Mouse (Mus musculus): ENCODE measurements around the gene Pip4k2a. TPM values are rescaled to one million over a fixed set of nuclear protein-coding genes. Genes with fewer than 3 reads are reported as not detected.
"Not testable (repeated sequence)": the region's sequence is repeated elsewhere in the genome, so short reads cannot be mapped to it uniquely, and the experiment has no call there.

The Pip4k2a gene
- total and polyA plus RNA-seq, 3 experiments, result 4.3 to 7.6 (median 6.5) TPM

GRCm38 (mm10) chr2:19016348-19016747 is 18.4 kb upstream of the Pip4k2a start:
- no peak for DNase-seq
- Histone ChIP-seq H3K9ac (ENCODE audit: low read depth, low read length) (no peak overlapping the region), H3K4me3 (no peak overlapping the region), H3K79me2 (replicated peaks; ENCODE audit: control insufficient read depth, insufficient read depth, low read length) (no peaks in the 10 kb centered on the region), H3K27ac (no peak overlapping the region), H3K27me3 (ENCODE audit: control insufficient read depth, insufficient read depth, low read length) (no peaks in the 10 kb centered on the region), H3K36me3 (ENCODE audit: control insufficient read depth, insufficient read depth, low read length) (no peaks in the 10 kb centered on the region), H3K4me1 (ENCODE audit: control insufficient read depth, insufficient read depth, low read length) (no peaks in the 10 kb centered on the region; the same call in 1 of the 2 replicates)
- no peak for TF ChIP-seq POLR2A (IDR thresholded peaks at IDR 0.05; ENCODE audit: insufficient read depth, low read depth, low read length)
- 91% methylated on average over 5 of the region's 5 CpGs for WGBS
- intact Hi-C loops (cut with DNase I), result no loop called here

DNA sequence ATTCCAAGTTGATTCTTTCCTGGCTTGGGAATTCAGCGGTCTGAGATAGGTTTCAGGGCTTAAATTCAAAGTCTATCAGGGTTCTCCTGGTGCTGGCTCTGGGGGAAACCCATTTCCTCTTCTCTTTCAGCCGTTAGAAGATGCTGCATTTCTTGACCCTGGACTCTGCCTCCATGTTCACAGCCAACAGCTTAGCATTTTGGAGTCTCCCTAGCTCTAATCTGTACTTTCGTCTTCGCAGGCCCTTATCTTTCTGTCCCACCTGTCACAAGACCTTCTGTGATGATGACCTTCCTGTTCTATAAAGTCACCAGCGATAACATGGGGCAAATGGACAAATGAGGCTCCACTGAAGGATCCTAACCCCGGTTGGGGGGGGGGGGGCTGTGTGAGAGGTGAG is 13.5 kb upstream of the Pip4k2a start:
- Histone ChIP-seq H3K36me3 (ENCODE audit: control insufficient read depth, insufficient read depth, low read length) (no peaks in the 10 kb centered on the region), H3K27ac (no peak overlapping the region), H3K9ac (ENCODE audit: low read depth, low read length) (no peak overlapping the region), H3K27me3 (ENCODE audit: control insufficient read depth, insufficient read depth, low read length) (no peaks in the 10 kb centered on the region), H3K79me2 (replicated peaks; ENCODE audit: control insufficient read depth, insufficient read depth, low read length) (no peaks in the 10 kb centered on the region), H3K4me1 (ENCODE audit: control insufficient read depth, insufficient read depth, low read length) (no peaks in the 10 kb centered on the region; the same call in 1 of the 2 replicates), H3K4me3 (no peak overlapping the region)
- intact Hi-C loops (cut with DNase I), result no loop called here
- TF ChIP-seq POLR2A (IDR thresholded peaks at IDR 0.05; ENCODE audit: insufficient read depth, low read depth, low read length) (no peak), CTCF (IDR thresholded peaks at IDR 0.05) (no peak), EP300 (IDR thresholded peaks at IDR 0.05; ENCODE audit: insufficient read depth, low read depth, low read length) (no peak)
- 51% methylated on average over 6 of the region's 6 CpGs for WGBS
- no peak for DNase-seq

DNA sequence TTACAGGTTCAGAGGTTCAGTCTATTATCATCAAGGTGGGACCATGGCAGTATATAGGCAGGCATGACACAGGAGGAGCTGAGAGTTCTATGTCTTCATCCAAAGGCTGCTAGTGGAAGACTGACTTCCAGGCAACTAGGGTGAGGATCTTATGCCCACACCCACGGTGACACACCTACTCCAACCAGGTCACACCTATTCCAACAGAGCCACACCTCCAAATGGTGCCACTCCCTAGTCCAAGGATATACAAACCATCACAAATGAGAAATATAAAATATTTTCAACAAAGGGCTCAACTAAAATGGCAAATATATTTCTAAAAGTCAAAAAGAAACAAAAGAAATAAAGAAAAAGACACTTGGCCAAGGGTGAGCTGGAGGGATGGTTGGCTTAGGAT is 12.6 kb upstream of the Pip4k2a start:
- H3K27me3 ChIP-seq (ENCODE audit: control insufficient read depth, insufficient read depth, low read length); H3K36me3 ChIP-seq (ENCODE audit: control insufficient read depth, insufficient read depth, low read length); DNase-seq; H3K4me3 ChIP-seq; H3K79me2 ChIP-seq (replicated peaks; ENCODE audit: control insufficient read depth, insufficient read depth, low read length); H3K4me1 ChIP-seq (ENCODE audit: control insufficient read depth, insufficient read depth, low read length); H3K27ac ChIP-seq; H3K9ac ChIP-seq (ENCODE audit: low read depth, low read length); intact Hi-C loops (cut with DNase I): not testable (repeated sequence)
- WGBS, result 63% methylated on average over 1 of the region's 1 CpGs

GRCm38 (mm10) chr2:19007580-19007979 is 9.7 kb upstream of the Pip4k2a start:
- intact Hi-C loops (cut with DNase I), result no loop called here
- Histone ChIP-seq H3K79me2 (replicated peaks; ENCODE audit: control insufficient read depth, insufficient read depth, low read length) (no peaks in the 10 kb centered on the region), H3K4me3 (no peak overlapping the region), H3K9ac (ENCODE audit: low read depth, low read length) (no peak overlapping the region), H3K27ac (no peak overlapping the region), H3K27me3 (ENCODE audit: control insufficient read depth, insufficient read depth, low read length) (no peaks in the 10 kb centered on the region), H3K4me1 (ENCODE audit: control insufficient read depth, insufficient read depth, low read length) (no peaks in the 10 kb centered on the region), H3K36me3 (ENCODE audit: control insufficient read depth, insufficient read depth, low read length) (no peaks in the 10 kb centered on the region)
- no peak for DNase-seq
- TF ChIP-seq CTCF (IDR thresholded peaks at IDR 0.05) (no peak), POLR2A (IDR thresholded peaks at IDR 0.05; ENCODE audit: insufficient read depth, low read depth, low read length) (no peak), EP300 (IDR thresholded peaks at IDR 0.05; ENCODE audit: insufficient read depth, low read depth, low read length) (no peak)
- 80% methylated on average over 4 of the region's 4 CpGs for WGBS

GRCm38 (mm10) chr2:19006124-19006523 is 8.2 kb upstream of the Pip4k2a start:
- Histone ChIP-seq H3K79me2 (replicated peaks; ENCODE audit: control insufficient read depth, insufficient read depth, low read length) (no peaks in the 10 kb centered on the region), H3K27ac (no peak overlapping the region), H3K4me1 (ENCODE audit: control insufficient read depth, insufficient read depth, low read length) (no peaks in the 10 kb centered on the region), H3K4me3 (no peak overlapping the region), H3K36me3 (ENCODE audit: control insufficient read depth, insufficient read depth, low read length) (no peaks in the 10 kb centered on the region), H3K27me3 (ENCODE audit: control insufficient read depth, insufficient read depth, low read length) (no peaks in the 10 kb centered on the region), H3K9ac (ENCODE audit: low read depth, low read length) (no peak overlapping the region)
- intact Hi-C loops (cut with DNase I), result no loop called here
- WGBS, result 90% methylated on average over 7 of the region's 7 CpGs
- TF ChIP-seq EP300 (IDR thresholded peaks at IDR 0.05; ENCODE audit: insufficient read depth, low read depth, low read length) (no peak), CTCF (IDR thresholded peaks at IDR 0.05) (no peak), POLR2A (IDR thresholded peaks at IDR 0.05; ENCODE audit: insufficient read depth, low read depth, low read length) (no peak)
- DNase-seq, result no peak

DNA sequence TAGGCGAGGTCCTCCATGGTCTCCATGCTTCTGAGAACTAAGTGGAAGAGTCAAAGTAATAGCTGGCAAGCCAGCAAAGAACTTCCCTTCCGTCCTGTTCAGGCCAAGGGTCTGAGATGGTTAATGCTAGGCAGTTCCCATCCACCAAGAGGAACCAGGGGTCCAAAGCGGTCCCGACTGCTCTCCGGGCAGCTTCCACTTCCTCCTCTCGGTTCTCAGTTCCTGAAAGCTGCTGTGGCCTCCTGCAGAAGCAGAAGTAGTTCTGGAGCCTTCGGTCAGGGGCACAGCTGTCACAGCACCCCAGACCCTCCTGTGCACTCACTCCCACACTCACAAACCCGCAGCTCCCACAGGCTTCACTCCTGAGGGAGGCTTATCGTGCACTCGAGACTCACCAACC is 6.9 kb upstream of the Pip4k2a start:
- H3K4me1 ChIP-seq (ENCODE audit: control insufficient read depth, insufficient read depth, low read length), result no peaks in the 10 kb centered on the region
- no peaks in the 10 kb centered on the region for H3K27me3 ChIP-seq (ENCODE audit: control insufficient read depth, insufficient read depth, low read length)
- H3K27ac ChIP-seq, result no peak overlapping the region
- H3K4me3 ChIP-seq, result no peak overlapping the region
- H3K36me3 ChIP-seq (ENCODE audit: control insufficient read depth, insufficient read depth, low read length), result no peaks in the 10 kb centered on the region
- DNase-seq, result peak in 1 of 2 experiments; percentile 70
- intact Hi-C loops (cut with DNase I), result no loop called here
- H3K79me2 ChIP-seq (replicated peaks; ENCODE audit: control insufficient read depth, insufficient read depth, low read length), result no peaks in the 10 kb centered on the region
- WGBS, result 56% methylated on average over 10 of the region's 10 CpGs
- TF ChIP-seq EP300 (IDR thresholded peaks at IDR 0.05; ENCODE audit: insufficient read depth, low read depth, low read length) (no peak), POLR2A (IDR thresholded peaks at IDR 0.05; ENCODE audit: insufficient read depth, low read depth, low read length) (0 out of 2 replicates have a peak, but pooled peaks have one; percentile 25)
- no peak overlapping the region for H3K9ac ChIP-seq (ENCODE audit: low read depth, low read length)

All from heart, adult 2 months (tissue).